Mouse (Mus musculus): ENCODE results near the gene Sh3tc1. TPM values are rescaled to one million over a fixed set of nuclear protein-coding genes. Genes with fewer than 3 reads are reported as not detected.

Gene Sh3tc1
- polyA plus RNA-seq, 1 experiment, result not detected

DNA sequence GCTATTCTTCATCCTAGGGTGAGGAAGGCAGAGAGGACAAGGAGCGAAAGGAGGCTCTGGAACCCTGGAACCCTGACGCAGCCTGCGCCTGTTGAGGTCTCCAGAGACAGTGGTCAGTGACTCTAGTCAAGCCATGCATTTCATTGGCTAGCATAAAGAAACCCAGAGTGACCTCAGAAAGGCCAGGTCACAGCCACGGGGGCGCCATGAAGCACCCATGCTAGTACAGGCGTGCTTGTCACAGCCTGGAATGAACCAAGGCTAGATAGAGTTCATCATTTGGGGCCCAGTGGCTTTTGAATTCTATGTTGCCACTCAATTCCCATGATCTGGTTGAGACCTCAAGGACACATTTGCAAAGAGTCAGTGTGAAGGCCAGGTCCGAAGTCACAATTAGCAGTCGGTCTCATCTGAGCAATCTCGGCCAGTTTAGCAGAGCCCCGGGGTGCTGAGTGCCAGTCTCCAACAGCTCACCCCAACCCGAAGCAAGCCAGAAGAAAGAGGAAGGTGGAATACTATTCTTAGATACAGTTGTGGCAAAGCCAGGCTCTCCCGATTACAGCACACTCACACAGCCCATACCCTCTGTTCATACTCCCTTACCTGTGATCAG is 11.3 kb downstream of the Sh3tc1 start:
- Histone ChIP-seq H3K27ac (ENCODE audit: insufficient read depth, low read length) (no peak overlapping the region), H3K4me3 (ENCODE audit: insufficient read depth, low read length) (no peak overlapping the region), H3K4me1 (ENCODE audit: control insufficient read depth, insufficient read depth, low read length) (no peaks in the 10 kb centered on the region)
- no peak for TF ChIP-seq CTCF (IDR thresholded peaks at IDR 0.05; ENCODE audit: borderline replicate concordance, insufficient read depth, low read length)
- TF ChIP-seq POLR2A (IDR thresholded peaks at IDR 0.05; ENCODE audit: low read depth, low read length), result no peak

DNA sequence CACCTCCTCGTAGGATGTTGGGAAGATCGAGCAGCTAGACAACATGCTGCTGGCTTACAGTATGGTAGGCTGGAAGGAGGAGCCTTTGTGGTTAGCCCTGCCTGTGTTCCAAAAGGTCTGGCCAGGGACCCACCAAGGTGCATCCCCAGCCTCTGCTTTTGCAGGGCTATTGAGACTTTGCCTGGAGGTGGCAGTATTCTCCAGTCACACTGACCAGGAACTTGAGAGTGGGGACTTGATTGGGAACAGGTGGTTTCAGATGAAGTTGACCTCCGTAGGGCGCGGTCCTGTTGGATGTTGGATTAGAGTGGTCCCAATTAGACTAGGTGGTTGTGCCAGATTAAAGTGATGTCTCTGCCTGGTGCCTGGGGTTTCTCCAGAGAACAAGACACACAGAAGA is 12.3 kb downstream of the Sh3tc1 start:
- H3K4me1 ChIP-seq (ENCODE audit: control insufficient read depth, insufficient read depth, low read length), result no peaks in the 10 kb centered on the region
- TF ChIP-seq CTCF (IDR thresholded peaks at IDR 0.05; ENCODE audit: borderline replicate concordance, insufficient read depth, low read length), result no peak
- TF ChIP-seq POLR2A (IDR thresholded peaks at IDR 0.05; ENCODE audit: low read depth, low read length), result no peak
- no peak overlapping the region for H3K4me3 ChIP-seq (ENCODE audit: insufficient read depth, low read length)

GRCm38 (mm10) chr5:35725840-35726239 is 13.9 kb downstream of the Sh3tc1 start:
- Histone ChIP-seq H3K4me3 (ENCODE audit: insufficient read depth, low read length) (no peak overlapping the region), H3K4me1 (ENCODE audit: control insufficient read depth, insufficient read depth, low read length) (no peaks in the 10 kb centered on the region), H3K27ac (ENCODE audit: insufficient read depth, low read length) (no peak overlapping the region)
- TF ChIP-seq POLR2A (IDR thresholded peaks at IDR 0.05; ENCODE audit: low read depth, low read length), result no peak
- no peak for TF ChIP-seq CTCF (IDR thresholded peaks at IDR 0.05; ENCODE audit: borderline replicate concordance, insufficient read depth, low read length)

More for the DNA sequence above, 12.3 kb downstream of the Sh3tc1 start:
- H3K27ac ChIP-seq (ENCODE audit: insufficient read depth, low read length), result no peak overlapping the region

DNA sequence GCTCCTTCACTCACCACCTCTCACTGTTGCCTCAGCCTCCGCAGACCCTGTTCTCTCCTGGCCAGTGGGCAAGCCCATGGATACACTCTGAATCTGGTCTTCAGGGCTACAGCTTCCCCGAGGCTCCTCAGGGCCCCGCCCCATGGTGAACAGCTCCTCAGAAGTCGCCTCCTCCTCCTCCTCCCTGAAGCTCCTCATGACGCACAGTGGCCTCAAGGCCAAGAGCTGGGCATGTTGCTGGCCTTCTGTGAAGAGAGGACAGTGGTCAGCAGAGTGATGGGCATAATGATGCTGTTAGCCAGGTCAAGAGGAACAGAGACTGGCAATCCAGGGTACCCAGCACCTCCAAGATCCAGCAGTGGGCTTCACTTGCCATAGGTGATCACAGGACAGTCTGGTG is 15.9 kb downstream of the Sh3tc1 start:
- H3K4me1 ChIP-seq (ENCODE audit: control insufficient read depth, insufficient read depth, low read length), result no peaks in the 10 kb centered on the region
- TF ChIP-seq POLR2A (IDR thresholded peaks at IDR 0.05; ENCODE audit: low read depth, low read length) (no peak), CTCF (IDR thresholded peaks at IDR 0.05; ENCODE audit: borderline replicate concordance, insufficient read depth, low read length) (no peak)

DNA sequence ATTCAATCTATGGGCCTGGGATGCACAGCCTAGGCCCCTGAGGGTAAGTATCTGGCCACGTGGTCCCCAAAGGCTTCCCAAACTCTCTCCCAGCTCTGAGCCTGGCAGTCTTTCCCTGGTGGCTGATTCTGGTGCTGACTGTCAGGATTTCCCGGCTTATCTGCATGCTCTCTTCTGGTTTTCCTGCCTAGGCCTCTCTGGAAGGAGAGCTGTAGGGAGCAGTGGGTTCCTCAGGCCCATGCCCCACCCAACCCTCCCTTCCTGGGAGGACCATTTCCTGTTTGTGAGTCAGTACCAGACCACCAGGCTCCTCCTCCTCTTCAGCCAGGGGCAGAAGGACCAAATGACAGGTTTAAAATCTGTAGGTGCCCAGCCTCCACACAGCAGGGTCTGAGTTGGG is 17.1 kb downstream of the Sh3tc1 start:
- H3K4me1 ChIP-seq (ENCODE audit: control insufficient read depth, insufficient read depth, low read length), result no peaks in the 10 kb centered on the region
- no peak for TF ChIP-seq POLR2A (IDR thresholded peaks at IDR 0.05; ENCODE audit: low read depth, low read length)
- H3K27ac ChIP-seq (ENCODE audit: insufficient read depth, low read length), result no peak overlapping the region
- H3K4me3 ChIP-seq (ENCODE audit: insufficient read depth, low read length), result no peak overlapping the region

More for the DNA sequence above, 15.9 kb downstream of the Sh3tc1 start:
- Histone ChIP-seq H3K27ac (ENCODE audit: insufficient read depth, low read length) (no peak overlapping the region), H3K4me3 (ENCODE audit: insufficient read depth, low read length) (no peak overlapping the region)

DNA sequence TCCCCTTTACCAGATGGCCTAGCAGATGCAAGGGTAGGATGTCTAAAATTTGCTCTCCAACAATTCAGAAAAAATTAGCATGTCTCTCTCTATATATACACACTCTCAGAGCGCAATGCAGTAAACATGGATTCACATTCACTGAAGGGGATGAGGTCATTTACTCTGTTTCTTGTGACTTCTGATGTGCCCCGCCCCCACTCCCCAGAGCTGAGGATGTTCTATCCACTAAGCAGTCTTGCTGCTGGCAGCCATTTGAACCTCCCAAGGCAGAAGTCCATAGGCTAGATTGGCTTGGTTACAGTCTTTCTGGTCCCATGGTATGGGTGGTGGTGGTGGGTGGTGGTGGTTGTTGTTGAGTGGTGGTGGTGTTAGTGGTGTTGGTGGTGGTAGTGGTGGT is 17.9 kb downstream of the Sh3tc1 start:
- H3K27ac ChIP-seq (ENCODE audit: insufficient read depth, low read length), result no peak overlapping the region
- TF ChIP-seq POLR2A (IDR thresholded peaks at IDR 0.05; ENCODE audit: low read depth, low read length) (no peak), CTCF (IDR thresholded peaks at IDR 0.05; ENCODE audit: borderline replicate concordance, insufficient read depth, low read length) (no peak)
- H3K4me1 ChIP-seq (ENCODE audit: control insufficient read depth, insufficient read depth, low read length), result no peaks in the 10 kb centered on the region
- no peak overlapping the region for H3K4me3 ChIP-seq (ENCODE audit: insufficient read depth, low read length)

GRCm38 (mm10) chr5:35719880-35720279 is 19.9 kb downstream of the Sh3tc1 start:
- Histone ChIP-seq H3K4me3 (ENCODE audit: insufficient read depth, low read length) (no peak overlapping the region), H3K4me1 (ENCODE audit: control insufficient read depth, insufficient read depth, low read length) (no peaks in the 10 kb centered on the region), H3K27ac (ENCODE audit: insufficient read depth, low read length) (no peak overlapping the region)
- TF ChIP-seq POLR2A (IDR thresholded peaks at IDR 0.05; ENCODE audit: low read depth, low read length), result no peak

GRCm38 (mm10) chr5:35719343-35719742 is 20.4 kb downstream of the Sh3tc1 start:
- TF ChIP-seq CTCF (IDR thresholded peaks at IDR 0.05; ENCODE audit: borderline replicate concordance, insufficient read depth, low read length) (no peak), POLR2A (IDR thresholded peaks at IDR 0.05; ENCODE audit: low read depth, low read length) (no peak)
- Histone ChIP-seq H3K4me3 (ENCODE audit: insufficient read depth, low read length) (no peak overlapping the region), H3K27ac (ENCODE audit: insufficient read depth, low read length) (no peak overlapping the region), H3K4me1 (ENCODE audit: control insufficient read depth, insufficient read depth, low read length) (no peaks in the 10 kb centered on the region)

DNA sequence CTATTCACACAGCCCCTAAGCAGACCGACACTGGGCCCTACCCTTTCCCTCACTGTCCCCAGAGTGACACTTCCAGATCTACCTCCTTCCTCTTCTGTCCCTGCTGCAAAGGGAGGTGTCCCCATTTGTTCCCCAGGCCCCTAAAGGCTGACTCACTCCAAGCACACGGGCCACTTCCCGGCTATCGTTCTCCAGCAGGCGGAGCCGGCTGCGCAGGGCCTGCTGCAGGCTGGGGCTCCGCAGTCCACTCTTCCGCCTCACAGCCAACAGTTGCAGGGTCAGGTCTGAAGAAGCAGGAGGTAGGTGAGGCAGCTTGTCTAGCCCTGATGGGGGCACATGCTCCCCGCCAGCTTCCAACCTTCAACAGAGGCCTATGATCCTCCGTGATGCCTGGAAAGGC is 21.0 kb downstream of the Sh3tc1 start:
- no peak overlapping the region for H3K27ac ChIP-seq (ENCODE audit: insufficient read depth, low read length)
- H3K4me3 ChIP-seq (ENCODE audit: insufficient read depth, low read length), result no peak overlapping the region
- H3K4me1 ChIP-seq (ENCODE audit: control insufficient read depth, insufficient read depth, low read length), result no peaks in the 10 kb centered on the region
- TF ChIP-seq POLR2A (IDR thresholded peaks at IDR 0.05; ENCODE audit: low read depth, low read length) (no peak), CTCF (IDR thresholded peaks at IDR 0.05; ENCODE audit: borderline replicate concordance, insufficient read depth, low read length) (no peak)

DNA sequence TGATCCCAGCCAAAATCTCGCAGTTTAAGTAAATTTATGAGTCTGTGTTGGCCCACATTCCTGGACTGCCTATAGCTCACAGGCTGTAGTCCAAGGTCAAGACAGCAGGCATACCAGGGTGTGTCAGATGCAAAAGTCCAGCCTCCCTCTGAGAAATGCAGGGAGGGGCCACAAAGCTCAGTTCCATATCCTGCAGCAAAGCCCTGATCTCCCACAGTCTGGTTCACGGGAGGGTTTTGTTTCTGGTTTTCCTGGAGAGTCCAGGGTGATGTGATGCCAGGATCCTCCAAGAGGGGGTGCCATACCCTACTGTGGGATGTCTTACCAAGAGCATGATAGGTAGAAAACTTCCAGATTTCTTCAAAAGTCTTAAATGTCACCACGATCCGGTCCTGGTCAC is 21.8 kb downstream of the Sh3tc1 start:
- no peaks in the 10 kb centered on the region for H3K4me1 ChIP-seq (ENCODE audit: control insufficient read depth, insufficient read depth, low read length)
- TF ChIP-seq CTCF (IDR thresholded peaks at IDR 0.05; ENCODE audit: borderline replicate concordance, insufficient read depth, low read length), result no peak
- TF ChIP-seq POLR2A (IDR thresholded peaks at IDR 0.05; ENCODE audit: low read depth, low read length), result no peak
- H3K27ac ChIP-seq (ENCODE audit: insufficient read depth, low read length), result no peak overlapping the region
- no peak overlapping the region for H3K4me3 ChIP-seq (ENCODE audit: insufficient read depth, low read length)

- Histone ChIP-seq H3K27ac (ENCODE audit: insufficient read depth, low read length) (no peak overlapping the region), H3K4me1 (ENCODE audit: control insufficient read depth, insufficient read depth, low read length) (no peaks in the 10 kb centered on the region), H3K4me3 (ENCODE audit: insufficient read depth, low read length) (no peak overlapping the region)
- TF ChIP-seq POLR2A (IDR thresholded peaks at IDR 0.05; ENCODE audit: low read depth, low read length), result no peak
- TF ChIP-seq CTCF (IDR thresholded peaks at IDR 0.05; ENCODE audit: borderline replicate concordance, insufficient read depth, low read length), result no peak
These were observed 22.3 kb downstream of the Sh3tc1 start for GRCm38 (mm10) chr5:35717455-35717854.
